Mouse (Mus musculus) G1E-ER4 (cell line): ENCODE data around the gene Tex52. TPM values are rescaled to one million over a fixed set of nuclear protein-coding genes. Genes with fewer than 3 reads are reported as not detected.

Experiments used
- GATA1 ChIP-seq: IDR thresholded peaks from one replicate; pipeline ENCODE4 v1.8.0; 2012; ENCODE audit warnings: low read length, inconsistent platforms
- polyA plus RNA-seq: library from polyadenylated mRNA; stranded (reverse); fragments of >175 nt; gene quantifications from 2 replicates; pipeline ENCODE4 v1.2.3, GENCODE M21; 2012

Gene Tex52
- polyA plus RNA-seq, 1 experiment: not detected

GRCm38 (mm10) chr6:128408544-128409125 is 33.4 kb downstream of the Tex52 start:
- no peak for TF ChIP-seq GATA1

GRCm38 (mm10) chr6:128410305-128410704 is 35.0 kb downstream of the Tex52 start:
- no peak for TF ChIP-seq GATA1

GRCm38 (mm10) chr6:128411115-128411514 is 35.9 kb downstream of the Tex52 start:
- TF ChIP-seq GATA1: no peak

GRCm38 (mm10) chr6:128416169-128416568 is 40.9 kb downstream of the Tex52 start:
- TF ChIP-seq GATA1: no peak

DNA sequence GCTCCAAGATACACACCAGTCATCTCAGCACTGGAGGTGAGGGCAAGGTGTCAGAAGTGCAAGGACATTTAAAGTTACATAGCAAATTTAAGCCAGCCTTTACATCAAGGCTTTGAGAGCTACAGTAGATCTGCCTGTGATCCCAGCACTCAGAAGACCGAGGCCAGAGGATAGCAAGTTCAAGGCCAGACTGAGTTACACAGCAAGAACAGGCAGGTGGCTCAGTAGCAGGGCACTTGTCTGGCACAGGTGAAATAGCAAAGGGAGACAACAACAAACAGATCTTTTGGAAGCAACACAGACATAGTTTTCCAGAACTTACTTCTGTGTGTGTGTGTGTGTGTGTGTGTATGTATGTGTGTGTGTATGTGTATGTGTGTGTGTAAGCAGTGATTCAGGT is 42.8 kb downstream of the Tex52 start:
- TF ChIP-seq GATA1: no peak

GRCm38 (mm10) chr6:128421036-128421435 is 45.8 kb downstream of the Tex52 start:
- TF ChIP-seq GATA1: no peak

- no peak for TF ChIP-seq GATA1
These were observed 46.2 kb downstream of the Tex52 start for GRCm38 (mm10) chr6:128421480-128421879.

DNA sequence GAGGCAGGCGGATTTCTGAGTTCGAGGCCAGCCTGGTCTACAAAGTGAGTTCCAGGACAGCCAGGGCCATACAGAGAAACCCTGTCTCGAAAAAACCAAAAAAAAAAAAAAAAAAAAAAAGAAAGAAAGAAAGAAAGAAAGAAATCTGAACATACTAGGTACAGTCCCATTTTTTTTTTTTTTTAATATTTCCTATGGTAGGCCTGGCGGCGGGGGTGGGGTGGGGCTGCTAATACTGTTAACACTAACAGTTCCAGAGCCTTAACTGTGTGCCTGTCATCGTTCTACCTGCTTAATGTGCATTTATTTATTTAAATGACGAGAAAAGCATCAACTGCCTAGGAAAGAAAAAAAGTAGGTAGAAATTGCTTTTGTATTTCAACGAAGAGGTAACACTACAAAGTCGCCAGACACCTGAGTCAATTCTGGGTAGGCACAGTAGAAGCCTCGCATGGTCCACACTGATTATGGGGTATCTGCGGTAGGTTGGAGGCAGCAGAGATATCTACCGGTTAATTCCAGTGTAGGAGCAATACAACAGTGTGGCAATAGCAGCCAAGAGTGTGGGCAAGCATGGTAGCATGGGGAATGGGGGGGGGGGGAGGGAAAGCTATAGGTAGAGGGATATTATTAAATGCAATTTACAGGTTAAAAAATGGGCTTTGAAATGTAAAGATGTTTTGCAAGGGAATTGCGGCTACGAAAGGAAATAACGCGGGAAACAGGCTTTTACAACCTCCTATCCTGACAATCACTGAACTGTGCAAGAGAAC is 48.4 kb downstream of the Tex52 start:
- TF ChIP-seq GATA1: no peak

DNA sequence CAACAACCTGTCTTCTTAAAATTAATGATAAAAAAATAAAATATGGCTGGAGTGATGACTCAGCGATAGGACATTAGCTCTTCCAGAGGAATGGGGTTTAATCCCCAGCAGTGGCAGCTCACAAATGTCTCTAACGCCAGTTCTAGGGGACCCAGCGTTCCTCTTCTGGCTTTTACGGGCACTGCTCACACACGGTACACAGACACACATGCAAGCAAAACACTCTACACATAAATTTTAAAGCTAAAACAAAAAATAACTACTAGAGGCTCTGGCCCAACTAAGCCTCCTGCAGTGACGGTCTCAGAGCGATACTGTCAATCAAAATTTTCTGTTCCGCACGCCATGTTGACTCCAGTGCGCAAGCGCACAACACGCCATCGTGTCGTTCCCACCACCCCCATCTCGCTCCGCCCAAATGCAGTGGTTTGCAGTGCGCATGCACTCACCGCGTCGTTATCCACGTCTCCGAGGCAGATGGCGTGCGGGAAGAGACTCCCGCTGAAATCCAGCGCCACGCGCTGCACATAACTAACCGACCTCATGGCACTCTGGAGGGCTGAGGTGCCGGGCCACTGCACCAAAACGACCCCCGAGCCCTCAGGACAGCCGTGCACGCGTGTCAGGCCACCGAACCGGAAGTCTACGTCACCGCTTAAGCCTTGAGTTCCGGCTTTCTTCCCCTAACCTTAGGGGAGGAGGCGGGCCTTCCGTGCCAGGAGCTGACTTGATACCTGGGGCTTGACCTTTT is 49.2 kb downstream of the Tex52 start, which contains the start of gene Itfg2:
TSS of gene Itfg2 (minus strand) at position 663 of the 751 bp plus-strand sequence.
- no peak for TF ChIP-seq GATA1

GRCm38 (mm10) chr6:128425046-128425445 is 49.8 kb downstream of the Tex52 start:
- no peak for TF ChIP-seq GATA1

- no peak for TF ChIP-seq GATA1
These were observed 52.3 kb downstream of the Tex52 start for GRCm38 (mm10) chr6:128427571-128427970.

- no peak for TF ChIP-seq GATA1
These were observed 54.0 kb downstream of the Tex52 start for GRCm38 (mm10) chr6:128429300-128429699.

GRCm38 (mm10) chr6:128429826-128430225 is 54.6 kb downstream of the Tex52 start:
- TF ChIP-seq GATA1: no peak

DNA sequence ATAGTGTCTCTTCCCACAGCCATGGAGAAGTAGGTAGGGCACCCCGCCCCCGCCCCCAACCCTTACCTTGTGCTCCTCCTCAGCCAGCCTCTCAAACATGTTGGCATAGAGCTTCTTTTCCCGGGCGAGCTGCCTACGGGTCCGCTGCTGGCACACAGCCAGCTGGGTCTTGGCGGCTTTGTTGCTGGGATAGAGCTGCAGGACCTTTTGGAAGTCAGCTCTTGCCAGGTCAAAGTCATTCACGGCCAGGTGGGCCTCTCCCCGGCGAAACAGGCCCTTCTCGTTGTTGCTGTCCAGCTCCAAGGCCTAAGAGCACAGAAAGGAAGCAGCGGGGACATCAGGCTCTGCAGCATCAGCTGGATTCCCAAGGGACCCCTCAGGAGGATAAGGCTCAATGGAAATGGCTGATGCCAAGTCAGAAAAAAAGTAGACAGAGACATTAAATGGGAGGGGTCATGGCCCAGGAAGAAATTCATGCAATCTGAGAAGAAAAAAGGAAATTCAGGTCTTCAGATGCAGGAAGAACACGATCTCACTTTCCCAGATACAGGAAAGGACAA is 57.2 kb downstream of the Tex52 start:
- TF ChIP-seq GATA1: no peak

DNA sequence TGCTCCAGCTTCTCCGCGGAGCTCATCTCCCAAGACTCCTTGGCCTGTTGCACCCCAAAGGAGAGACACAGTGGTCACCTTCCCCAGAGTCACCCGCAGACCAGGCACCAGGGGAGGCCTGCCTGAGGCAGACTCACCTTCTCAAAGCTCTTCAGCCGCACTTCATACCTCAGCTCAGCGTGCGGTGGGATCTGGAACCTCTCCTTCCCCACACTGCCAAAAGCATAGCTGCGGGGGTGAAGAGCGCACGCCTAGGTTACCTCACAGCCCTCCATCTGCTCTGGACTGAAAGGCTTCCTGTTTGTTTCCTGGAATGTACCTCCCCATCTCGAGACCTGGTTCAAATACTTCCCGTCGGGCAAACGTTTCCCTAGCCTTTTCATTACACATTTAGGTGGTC is 58.3 kb downstream of the Tex52 start:
- TF ChIP-seq GATA1: no peak

Other genes starting within 250 kb of the Tex52 start
- not detected in 2 replicates for gene Tspan9, start 231.9 kb upstream of the Tex52 start, polyA plus RNA-seq
- not detected in 2 replicates for gene Tead4, start 74.6 kb upstream of the Tex52 start, polyA plus RNA-seq
- 6.6 and 8.5 TPM in 2 replicates for gene Tulp3, start 19.6 kb upstream of the Tex52 start, polyA plus RNA-seq
- gene Rhno1, start 12.5 kb upstream of the Tex52 start, polyA plus RNA-seq: 86.4 and 122 TPM in 2 replicates
- gene Foxm1, start 12.5 kb upstream of the Tex52 start, polyA plus RNA-seq: 59.5 and 69.3 TPM in 2 replicates
- gene Gm44596, start within 50 bp of the Tex52 start, polyA plus RNA-seq: not detected in 2 replicates
- not detected in 2 replicates for gene Nrip2, start 23.8 kb downstream of the Tex52 start, polyA plus RNA-seq
- gene Itfg2, start 49.5 kb downstream of the Tex52 start, polyA plus RNA-seq: 26.2 and 33.2 TPM in 2 replicates
- 391 and 470 TPM in 2 replicates for gene Fkbp4, start 63.2 kb downstream of the Tex52 start, polyA plus RNA-seq
- not detected in 2 replicates for gene Pzp, start 151.3 kb downstream of the Tex52 start, polyA plus RNA-seq
- gene A2ml1, start 206.2 kb downstream of the Tex52 start, polyA plus RNA-seq: not detected in 2 replicates
- not detected in 2 replicates for gene Klrb1a, start 248.1 kb downstream of the Tex52 start, polyA plus RNA-seq